Comparison of ENCODE assay signal across 15 mouse cellular contexts in genomic region chr3:115694168-115694567, GRCm38 (mm10).
"Had no signal": no experiment of that assay in that cellular context is flagged by ENCODE, and none has a peak within 500 bp of the region (broad histone marks: within the 10 kb centered on the region; RNA-seq: fewer than 3 reads in every experiment).

No protein-coding gene starts in this region.

- ATAC-seq: intestine, embryonic 16.5 days; midbrain, embryonic 15.5 days had no signal

- H3K9ac ChIP-seq: limb, embryonic 12.5 days; liver, embryonic 14.5 days; lung, embryonic 14.5 days; midbrain, embryonic 15.5 days had no signal

- H3K27me3 ChIP-seq: limb, embryonic 12.5 days; midbrain, embryonic 15.5 days had no signal

- H3K4me1 ChIP-seq: limb, embryonic 12.5 days; midbrain, embryonic 15.5 days had no signal

- H3K9me3 ChIP-seq: limb, embryonic 12.5 days; midbrain, embryonic 10.5 days; midbrain, embryonic 15.5 days had no signal

- H3K4me3 ChIP-seq: limb, embryonic 12.5 days; midbrain, embryonic 10.5 days; midbrain, embryonic 15.5 days had no signal

- H3K27ac ChIP-seq: limb, embryonic 12.5 days; liver, embryonic 14.5 days; midbrain, embryonic 10.5 days; midbrain, embryonic 15.5 days; stomach, postnatal 0 days had no signal

- DNase-seq: kidney, adult 8-10 months; kidney, postnatal 25 days; liver; lung, embryonic 14.5 days; lung, postnatal 10 days; lung, postnatal 4 days; right cerebral cortex, postnatal 4 days; spleen, adult 18-20 months; thymus, postnatal 4 days had no signal

- H3K36me3 ChIP-seq: limb, embryonic 12.5 days; midbrain, embryonic 10.5 days; midbrain, embryonic 15.5 days had no signal

- H3K4me2 ChIP-seq: limb, embryonic 12.5 days; lung, embryonic 14.5 days; midbrain, embryonic 15.5 days had no signal
